Mouse (Mus musculus) spleen, adult 12 weeks (tissue): ENCODE results near the gene Shroom4.

ENCODE experiments used
- DNase-seq: peaks from one replicate; pipeline ENCODE4 v3.0.0; 2022; ENCODE audit warnings: low spot score

The Shroom4 gene

DNA sequence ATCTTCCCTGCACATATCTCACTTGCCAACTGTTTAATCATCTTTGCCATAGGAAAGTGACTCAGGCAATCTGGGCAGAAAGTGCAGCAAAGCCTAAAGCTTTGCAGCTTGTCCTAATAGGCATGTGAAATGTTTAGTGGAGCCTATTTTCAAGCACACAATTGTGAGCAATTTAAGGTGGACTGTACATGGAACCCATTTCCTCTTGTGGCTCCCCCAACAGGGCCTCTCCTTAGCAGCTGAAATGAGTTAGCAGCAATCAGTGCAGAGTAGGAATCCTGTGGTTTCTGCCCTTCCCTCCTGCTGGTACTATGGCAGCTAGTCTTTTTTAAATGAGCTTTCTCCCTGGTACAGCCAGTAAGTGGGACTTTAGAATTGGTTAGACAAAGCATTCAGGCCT lies 95.8 kb downstream of the Shroom4 start:
- DNase-seq = no peak

DNA sequence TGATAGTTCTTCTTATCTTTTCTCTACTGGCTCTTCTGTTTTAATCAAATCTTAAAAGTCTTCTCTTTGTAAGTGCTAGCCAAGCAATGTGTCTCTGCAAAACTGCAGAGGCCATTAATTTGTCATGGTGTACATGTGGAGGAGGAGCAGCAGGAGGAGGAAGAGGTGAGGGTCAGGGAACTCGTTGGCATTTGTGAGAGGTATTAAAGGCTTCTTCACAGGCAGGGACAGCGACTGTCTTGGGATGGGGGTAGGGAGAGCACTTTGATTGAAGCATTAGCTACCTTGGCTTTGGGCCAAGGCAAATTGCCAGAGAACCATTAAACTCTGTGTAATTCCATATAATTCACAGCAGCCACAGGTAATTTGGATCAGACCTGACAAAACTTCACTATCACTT lies 96.7 kb downstream of the Shroom4 start:
- no peak for DNase-seq

DNA sequence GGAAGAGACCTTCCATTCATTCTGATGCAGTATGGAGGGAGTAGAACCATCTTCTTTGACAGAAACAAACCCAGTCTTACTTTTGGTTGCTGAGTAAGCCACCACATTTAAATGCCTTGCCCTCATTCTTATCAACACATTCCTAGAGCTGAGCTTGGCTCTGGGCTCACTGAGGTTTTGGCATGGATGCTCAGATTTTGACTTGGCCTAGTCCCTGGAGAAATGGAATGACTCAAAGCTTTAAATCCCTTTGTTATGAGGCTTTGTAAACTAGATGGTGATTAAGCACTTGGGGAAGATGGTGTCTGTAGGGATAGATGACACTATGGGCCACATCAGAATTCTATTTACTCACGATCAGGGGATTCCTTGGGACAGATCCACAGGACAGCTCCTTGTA lies 102.2 kb downstream of the Shroom4 start:
- DNase-seq = no peak

DNA sequence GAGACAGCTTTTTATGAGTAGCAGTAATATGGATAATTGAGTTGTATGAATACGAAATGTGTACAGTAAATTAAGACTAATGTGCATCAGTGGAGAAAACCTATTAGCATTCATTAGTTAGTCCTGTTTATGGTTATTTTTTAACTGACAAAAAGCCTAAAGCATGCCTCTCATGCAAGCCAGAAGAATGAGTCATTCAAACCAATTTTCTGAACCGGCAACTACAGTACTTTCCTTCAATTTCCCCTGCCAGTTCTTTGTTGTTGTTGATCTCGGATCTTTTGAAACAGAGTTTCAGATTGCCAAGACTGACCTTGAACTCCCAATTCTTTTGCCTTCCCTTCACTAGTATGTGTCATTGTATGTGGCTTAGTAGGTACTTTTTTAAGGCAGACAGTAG lies 117.6 kb downstream of the Shroom4 start:
- DNase-seq = no peak

DNA sequence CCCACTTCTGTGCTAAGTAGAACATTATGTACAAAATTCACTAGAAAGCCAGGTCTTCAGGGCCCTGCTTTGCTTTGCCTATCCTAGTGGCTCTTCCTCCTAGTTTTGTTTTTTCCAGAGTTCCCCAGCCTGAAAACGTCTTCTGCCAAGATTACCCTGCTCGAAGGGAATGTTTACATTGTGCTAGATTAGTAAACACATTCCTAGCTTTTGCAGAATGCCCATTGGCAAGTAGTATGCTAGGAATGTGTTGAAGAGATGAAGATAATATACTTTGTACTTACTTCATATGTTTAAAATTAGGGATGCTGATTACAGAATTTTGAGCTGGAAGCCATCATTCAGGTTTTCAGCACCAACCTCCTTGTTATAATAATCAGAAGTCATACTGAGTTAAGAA lies 118.8 kb downstream of the Shroom4 start:
- DNase-seq = no peak

DNA sequence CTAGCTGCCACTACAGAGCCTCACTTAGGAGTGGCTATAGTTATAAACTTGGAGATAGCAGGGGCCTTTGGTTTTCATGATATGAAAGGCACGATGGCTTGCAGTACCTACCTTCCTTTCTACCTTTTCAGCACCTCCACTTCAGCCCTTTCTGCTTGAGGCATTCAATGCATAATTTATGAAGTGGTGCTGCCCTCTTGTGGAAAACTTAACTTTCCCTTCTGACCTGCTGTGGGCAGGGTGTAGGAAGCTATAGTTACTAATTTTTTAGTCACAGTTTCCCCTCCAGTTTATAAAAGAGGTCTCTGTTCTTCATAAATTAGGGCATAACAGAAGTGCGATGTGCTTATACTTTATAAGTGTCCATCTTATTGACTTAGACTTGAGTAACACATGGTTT lies 123.3 kb downstream of the Shroom4 start:
- no peak for DNase-seq

DNA sequence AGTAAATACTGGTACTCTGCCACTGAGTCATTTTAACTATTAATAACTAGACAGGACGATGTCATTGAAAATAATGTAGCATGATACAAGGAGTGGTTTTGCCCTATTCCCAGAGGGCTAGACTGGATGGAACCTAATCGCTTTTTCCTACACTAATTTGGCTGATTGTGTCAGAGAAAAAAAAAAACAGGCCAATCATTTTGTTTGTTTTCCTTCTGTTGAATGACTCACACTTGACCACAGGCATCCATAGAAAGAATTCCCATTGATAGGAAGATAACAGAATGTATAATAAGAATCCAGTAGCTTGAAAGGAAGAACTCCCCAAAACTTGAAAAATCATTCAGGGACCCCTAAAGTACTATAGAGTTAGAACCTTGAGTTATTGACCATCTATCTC lies 137.0 kb downstream of the Shroom4 start:
- DNase-seq = no peak

DNA sequence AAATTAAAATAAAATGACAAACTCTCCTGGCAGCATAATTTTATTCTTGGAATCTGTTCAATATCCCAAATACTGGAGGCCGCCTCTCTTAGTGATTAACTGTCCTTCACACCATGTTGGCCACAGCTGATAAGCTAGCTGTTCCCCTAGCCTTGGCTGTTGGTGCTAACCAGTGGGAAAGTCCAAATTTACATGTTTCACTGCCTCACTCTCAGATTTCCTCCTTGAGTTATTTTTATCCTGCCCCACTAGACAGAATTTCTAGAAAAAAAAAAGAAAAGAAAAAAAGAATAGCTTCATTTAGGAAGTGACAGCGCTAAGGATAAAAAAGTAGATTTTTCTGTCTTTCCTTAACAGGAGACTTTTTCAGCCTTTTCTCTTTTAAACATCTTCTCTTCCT lies 138.0 kb downstream of the Shroom4 start:
- no peak for DNase-seq

DNA sequence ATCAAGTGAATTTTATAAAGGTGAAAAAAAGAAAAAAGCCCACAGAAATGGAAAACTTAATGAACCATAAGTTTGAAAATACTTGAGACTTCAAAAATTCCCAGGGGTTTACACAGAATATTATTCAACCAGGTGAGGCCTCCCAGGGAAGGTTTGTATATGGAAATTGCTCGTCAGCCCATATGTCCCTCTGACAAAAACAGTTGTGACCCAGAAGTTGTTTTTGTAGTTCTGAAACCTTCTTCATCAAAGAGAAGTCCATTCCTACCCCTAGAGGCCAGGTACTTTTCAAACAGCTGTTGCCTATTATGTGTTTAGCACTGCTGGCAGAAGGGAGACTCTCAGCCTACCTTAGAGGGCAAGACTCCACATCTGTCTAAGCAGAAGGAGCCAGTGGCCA lies 165.4 kb downstream of the Shroom4 start:
- no peak for DNase-seq

DNA sequence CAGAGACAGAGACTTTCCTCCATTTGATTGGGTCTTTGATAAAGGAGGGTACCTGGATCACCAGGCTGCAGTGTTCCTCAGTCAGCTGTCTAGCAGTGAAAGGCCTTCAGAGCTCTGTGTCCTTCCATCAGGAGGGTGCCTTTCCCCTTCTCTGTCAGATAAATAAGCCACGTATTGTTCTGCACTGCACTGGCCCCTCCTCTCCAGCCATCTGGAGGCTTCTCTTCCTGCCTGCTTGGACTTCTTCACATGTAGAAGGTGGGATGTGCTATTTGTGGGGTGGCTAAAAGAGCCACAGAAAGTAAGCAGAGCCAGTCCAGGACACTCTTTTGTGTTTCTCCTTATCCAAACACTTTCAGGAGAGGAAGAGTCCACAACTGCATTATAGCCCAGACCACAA lies 174.9 kb downstream of the Shroom4 start:
- no peak for DNase-seq

DNA sequence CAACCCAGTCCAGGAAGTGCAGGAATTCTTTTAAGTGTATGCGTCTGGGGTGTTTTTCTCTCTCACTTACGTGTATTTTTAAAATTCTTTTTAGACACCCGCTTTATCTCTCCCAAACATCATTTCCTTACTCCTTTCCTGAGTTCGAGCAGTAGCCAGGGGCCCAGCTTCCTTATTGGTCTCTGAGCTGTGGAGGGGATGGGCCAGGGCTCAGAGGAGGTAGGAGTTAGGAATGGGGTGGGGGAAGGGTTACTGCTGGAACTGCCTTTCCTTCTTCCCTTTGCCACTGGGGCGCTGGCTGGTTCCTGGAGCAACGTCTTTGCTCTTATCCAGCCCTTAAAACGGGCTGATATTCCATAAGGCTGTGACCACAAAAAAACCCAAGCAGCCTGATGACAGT lies 177.3 kb downstream of the Shroom4 start:
- no peak for DNase-seq

DNA sequence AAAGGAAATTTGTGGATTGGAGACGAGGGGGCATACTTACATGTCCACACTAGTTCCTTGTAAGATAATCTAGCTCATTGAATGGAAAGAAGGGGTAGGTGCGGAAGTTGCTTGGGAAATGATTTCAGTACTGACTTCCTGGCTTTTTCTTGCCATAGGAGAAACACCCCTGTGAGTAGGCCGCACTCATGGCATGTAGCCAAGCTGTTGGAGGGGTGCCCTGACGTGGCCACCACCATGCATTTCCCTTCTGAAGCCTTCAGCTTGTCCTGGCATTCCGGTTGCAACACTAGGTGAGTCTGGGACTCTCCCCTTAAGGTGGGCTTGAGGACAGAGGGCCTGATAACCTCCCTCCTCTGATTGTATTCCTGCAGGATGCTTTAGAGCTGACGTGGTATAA lies 181.0 kb downstream of the Shroom4 start:
- DNase-seq = no peak

DNA sequence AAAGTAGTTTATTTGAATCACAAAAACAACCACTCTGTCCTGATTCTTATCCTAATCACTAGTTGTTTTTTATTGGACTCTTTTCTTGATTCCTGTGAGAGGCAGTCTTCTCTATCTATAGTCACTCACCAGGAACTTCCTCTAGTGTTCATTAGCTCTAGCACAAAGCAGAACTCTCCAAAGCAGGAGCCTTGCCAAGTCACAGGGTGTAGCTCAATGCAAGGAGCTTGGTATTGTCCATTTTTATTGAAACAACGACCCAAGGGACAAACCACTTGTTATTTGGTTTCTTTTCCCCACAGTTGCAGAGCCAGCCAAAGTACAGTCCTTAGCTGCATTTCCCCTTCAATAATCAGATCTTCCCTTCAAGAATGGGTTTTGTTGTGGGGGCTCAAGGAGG lies 181.5 kb downstream of the Shroom4 start:
- DNase-seq = no peak

DNA sequence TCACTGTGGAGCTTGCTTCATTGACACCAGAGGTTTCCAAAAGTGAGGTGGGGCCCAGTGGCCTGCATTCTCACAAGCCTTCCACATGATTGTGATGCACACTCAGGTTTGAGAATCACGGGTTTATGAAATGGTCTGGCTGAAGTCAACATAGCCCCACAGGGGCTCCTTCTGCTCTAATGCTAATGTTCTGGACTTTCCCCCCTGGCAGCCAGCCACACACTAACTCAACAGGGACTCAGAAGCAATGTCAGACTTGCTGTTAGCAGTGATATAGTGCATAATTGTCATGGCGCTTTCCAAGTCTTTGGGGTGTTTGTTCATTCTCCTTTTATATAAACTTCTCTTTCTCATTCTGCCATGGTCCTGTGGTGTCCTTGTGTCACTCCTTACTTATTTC lies 183.0 kb downstream of the Shroom4 start:
- no peak for DNase-seq

DNA sequence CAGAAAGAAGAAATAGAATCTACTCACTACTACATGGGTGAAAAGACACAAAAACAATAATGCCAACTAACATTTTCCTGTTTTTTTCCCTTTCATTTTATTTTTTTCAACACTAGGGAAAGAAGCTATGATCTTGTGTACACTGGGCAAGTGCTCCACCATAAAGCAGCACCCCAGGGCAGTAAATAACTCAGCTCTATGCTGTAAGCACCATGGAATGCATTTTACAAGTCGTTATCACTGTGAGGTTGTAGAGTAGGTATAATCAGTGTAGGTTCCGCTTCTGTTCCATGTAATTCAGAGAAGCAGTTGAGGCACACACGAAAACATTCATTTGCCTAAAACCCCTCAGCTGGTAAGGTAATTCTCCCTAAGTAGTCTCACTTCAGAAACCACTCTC lies 194.5 kb downstream of the Shroom4 start:
- DNase-seq = no peak

DNA sequence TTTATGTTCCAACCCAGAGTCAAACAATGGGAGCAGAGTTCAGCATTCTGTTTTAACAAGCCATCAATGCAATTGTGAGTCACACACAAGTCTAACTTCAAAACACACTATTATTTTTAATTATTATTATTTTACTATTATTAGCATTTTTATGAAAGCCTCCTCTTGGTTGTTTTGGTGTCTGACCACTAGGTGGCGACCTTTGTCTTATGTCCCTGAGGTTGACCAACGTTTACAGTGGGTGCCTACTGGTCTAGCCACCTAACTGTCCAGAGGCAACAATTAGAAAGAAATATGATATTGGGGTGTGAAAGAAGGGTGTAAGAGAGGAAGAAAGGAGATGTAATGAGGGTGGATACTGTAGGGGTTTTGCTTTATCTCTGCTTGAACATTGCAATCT lies 254.4 kb downstream of the Shroom4 start:
- no peak for DNase-seq

DNA sequence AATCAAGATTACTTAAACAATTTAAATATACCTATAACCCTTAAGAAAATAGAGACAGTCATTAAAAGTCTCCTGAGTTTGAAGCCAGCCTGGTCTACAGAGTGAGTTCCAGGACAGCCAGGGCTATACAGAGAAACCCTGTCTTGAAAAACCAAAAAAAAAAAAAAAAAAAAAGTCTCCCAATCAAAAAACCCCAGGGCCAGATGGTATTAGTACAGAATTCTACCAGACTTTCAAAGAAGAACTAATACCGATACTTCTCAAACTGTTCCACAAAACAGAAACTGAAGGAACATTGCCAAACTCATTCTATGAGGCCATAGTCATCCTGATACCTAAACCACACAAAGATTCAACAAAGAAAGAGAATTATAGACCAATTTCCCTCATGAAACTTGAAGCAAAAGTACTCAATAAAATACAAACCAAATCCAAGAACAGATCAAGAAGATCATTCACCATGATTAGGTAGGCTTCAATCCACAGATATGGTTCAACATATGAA lies 259.2 kb downstream of the Shroom4 start:
- no peak for DNase-seq
